Mouse (Mus musculus): ENCODE results near the gene Cfdp1.

DNA sequence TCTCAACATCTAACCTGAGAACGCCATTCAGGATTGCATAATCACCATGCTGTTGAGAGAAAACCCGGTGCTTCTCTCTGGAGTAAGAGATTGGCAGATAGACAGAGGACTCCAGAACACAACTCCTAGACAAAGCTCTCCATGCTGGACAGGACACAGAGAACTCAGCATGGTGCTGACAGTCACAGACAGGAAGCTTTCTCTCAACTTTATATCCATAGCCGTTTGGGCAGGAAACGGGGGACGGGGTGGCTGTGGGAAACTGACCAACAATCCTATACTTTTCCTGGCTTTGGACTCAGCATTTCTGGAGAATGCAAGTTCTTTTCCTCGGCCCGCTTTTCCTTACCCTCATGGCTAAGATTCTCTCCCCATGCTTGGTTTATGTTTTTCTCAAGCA is 51.8 kb downstream of the Cfdp1 start:
- TF ChIP-seq CTCF (IDR thresholded peaks at IDR 0.05; ENCODE audit: borderline replicate concordance, insufficient read depth, low read depth, low read length) (no peak), POLR2A (IDR thresholded peaks at IDR 0.05; ENCODE audit: borderline replicate concordance, insufficient read depth, low read length) (no peak)
